Mouse (Mus musculus): ENCODE results near the gene Trex1. TPM values are rescaled to one million over a fixed set of nuclear protein-coding genes. Genes with fewer than 3 reads are reported as not detected.

Trex1 gene
- total RNA-seq, 2 experiments from 2014 or later, result 10.7 to 11.4 TPM

- DNase-seq, result no peak
- intact Hi-C loops (cut with DNase I; ENCODE audit: low total_unique reads), result no loop called here
These were observed 31.1 kb downstream of the Trex1 start for GRCm38 (mm10) chr9:109028421-109028820.

GRCm38 (mm10) chr9:109027521-109027920 lies 32.0 kb downstream of the Trex1 start:
- DNase-seq, result peak; percentile 50
- intact Hi-C loops (cut with DNase I; ENCODE audit: low total_unique reads), result no loop called here

GRCm38 (mm10) chr9:109022866-109023685 lies 36.5 kb downstream of the Trex1 start:
- DNase-seq, result no peak
- intact Hi-C loops (cut with DNase I; ENCODE audit: low total_unique reads), result no loop called here

- intact Hi-C loops (cut with DNase I; ENCODE audit: low total_unique reads), result no loop called here
- no peak for DNase-seq
These were observed 38.1 kb downstream of the Trex1 start for GRCm38 (mm10) chr9:109021428-109021827.

GRCm38 (mm10) chr9:109016973-109017604 lies 42.4 kb downstream of the Trex1 start:
- no peak for DNase-seq
- intact Hi-C loops (cut with DNase I; ENCODE audit: low total_unique reads), result no loop called here

GRCm38 (mm10) chr9:109015397-109015796 lies 44.1 kb downstream of the Trex1 start:
- no peak for DNase-seq
- intact Hi-C loops (cut with DNase I; ENCODE audit: low total_unique reads), result no loop called here

GRCm38 (mm10) chr9:109010316-109010690 lies 49.2 kb downstream of the Trex1 start:
- DNase-seq, result peak; percentile 14
- intact Hi-C loops (cut with DNase I; ENCODE audit: low total_unique reads), result no loop called here

- peak; percentile 83 for DNase-seq
- intact Hi-C loops (cut with DNase I; ENCODE audit: low total_unique reads), result no loop called here
These were observed 49.8 kb downstream of the Trex1 start for GRCm38 (mm10) chr9:109009636-109010315.

- intact Hi-C loops (cut with DNase I; ENCODE audit: low total_unique reads), result no loop called here
- peak; percentile 40 for DNase-seq
These were observed 50.4 kb downstream of the Trex1 start for GRCm38 (mm10) chr9:109008994-109009635.

- intact Hi-C loops (cut with DNase I; ENCODE audit: low total_unique reads), result no loop called here
- no peak for DNase-seq
These were observed 51.5 kb downstream of the Trex1 start for GRCm38 (mm10) chr9:109008081-109008480.

Other genes with a start within 250 kb of the Trex1 start
- under 1 TPM; 0.18 to 0.24 TPM for gene Celsr3, start 233.4 kb downstream of the Trex1 start, total RNA-seq (2021)
- gene Slc26a6, start 206.5 kb downstream of the Trex1 start, total RNA-seq (2021), result 10 to 100 TPM; 13.0 to 13.8 TPM
- gene Tmem89, start 145.1 kb downstream of the Trex1 start, total RNA-seq (2021), result not detected
- 1,000 to 10,000 TPM in 1 of 2 experiments, 100 to 1,000 TPM in 1; 899 to 1,084 TPM for gene Uqcrc1, start 123.1 kb downstream of the Trex1 start, total RNA-seq (2021)
- 1 to 10 TPM; 2.7 to 3.7 TPM for gene Col7a1, start 106.1 kb downstream of the Trex1 start, total RNA-seq (2021)
- gene Ucn2, start 73.7 kb downstream of the Trex1 start, total RNA-seq (2021), result under 1 TPM; 0.40 to 0.53 TPM
- 10 to 100 TPM; 31.0 to 31.6 TPM for gene Pfkfb4, start 68.0 kb downstream of the Trex1 start, total RNA-seq (2021)
- 10 to 100 TPM; 24.4 to 26.3 TPM for gene Shisa5, start 21.2 kb downstream of the Trex1 start, total RNA-seq (2021)
- gene Atrip, start 14.4 kb upstream of the Trex1 start, total RNA-seq (2021), result 1 to 10 TPM; 7.4 to 7.5 TPM
- 1 to 10 TPM; 7.3 to 7.8 TPM for gene Ccdc51, start 22.8 kb upstream of the Trex1 start, total RNA-seq (2021)
- 100 to 1,000 TPM; 184 to 190 TPM for gene Tma7, start 22.9 kb upstream of the Trex1 start, total RNA-seq (2021)
- gene Plxnb1, start 35.7 kb upstream of the Trex1 start, total RNA-seq (2021), result 1 to 10 TPM; 2.1 to 3.8 TPM
- gene Fbxw21, start 102.3 kb upstream of the Trex1 start, total RNA-seq (2021), result not detected
- gene Fbxw13, start 136.2 kb upstream of the Trex1 start, total RNA-seq (2021), result not detected
- gene Fbxw20, start 175.0 kb upstream of the Trex1 start, total RNA-seq (2021), result not detected
- not detected for gene Fbxw14, start 227.9 kb upstream of the Trex1 start, total RNA-seq (2021)

Data from gastrocnemius, postnatal 14 days (tissue).